Mouse (Mus musculus) urinary bladder, adult 2 months (tissue): ENCODE measurements at regions not wholly inside any gene's neighbourhood (a gene's known extent, or its start where the extent isn't known, plus 50 kb on each side); places are given as distances from the start of the nearest gene placed in this dataset.

Experiments used
- DNase-seq: peaks from one replicate; pipeline ENCODE4 v3.0.0; 2022; ENCODE audit warnings: low spot score

GRCm38 (mm10) chr3:149171766-149172165, 181.4 kb upstream of the Adgrl2 start:
- DNase-seq, result no peak

GRCm38 (mm10) chr3:149170191-149170590, 179.8 kb upstream of the Adgrl2 start:
- no peak for DNase-seq

GRCm38 (mm10) chr3:149169442-149169841, 179.1 kb upstream of the Adgrl2 start:
- no peak for DNase-seq

DNA sequence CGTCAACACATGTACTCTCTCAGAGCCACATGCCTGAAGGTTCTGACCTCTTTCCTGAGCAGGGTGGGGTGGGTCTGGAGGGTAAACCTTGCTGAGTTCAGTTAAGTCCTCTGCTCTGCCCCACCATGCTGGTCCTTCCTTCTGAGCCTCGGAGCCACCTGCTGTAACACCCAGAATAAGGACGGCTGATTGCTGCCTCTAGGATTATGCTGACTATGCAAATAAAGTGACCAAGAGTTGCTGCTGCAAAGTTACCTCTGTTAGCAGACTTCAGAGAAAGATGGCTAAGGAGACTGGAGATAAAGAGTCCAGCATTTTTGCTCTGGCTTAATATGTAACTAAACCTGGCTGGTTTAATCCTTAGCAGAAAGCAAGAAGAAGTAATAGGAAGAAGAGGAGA, 177.6 kb upstream of the Adgrl2 start:
- no peak for DNase-seq

DNA sequence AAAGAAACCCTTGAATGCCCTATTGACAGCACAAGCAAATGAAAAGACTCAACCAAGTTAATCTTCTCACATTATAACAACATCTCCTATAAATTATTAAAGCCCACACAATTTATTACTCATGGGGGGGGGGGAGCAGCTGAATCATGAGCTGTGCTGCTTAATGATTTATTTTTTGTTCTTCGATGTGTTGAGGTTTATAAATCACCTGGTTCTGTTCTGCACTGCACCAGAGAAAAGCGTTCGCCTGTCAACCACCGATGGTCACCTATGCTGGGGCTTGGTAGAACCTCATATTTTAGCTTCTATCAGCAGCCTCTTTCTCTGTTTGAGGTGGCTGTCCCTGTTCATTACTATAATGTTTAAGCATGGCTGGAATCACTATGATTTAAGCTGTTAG, 174.4 kb upstream of the Adgrl2 start:
- no peak for DNase-seq

- no peak for DNase-seq
Observed at GRCm38 (mm10) chr3:149163591-149163990, 173.2 kb upstream of the Adgrl2 start.

DNA sequence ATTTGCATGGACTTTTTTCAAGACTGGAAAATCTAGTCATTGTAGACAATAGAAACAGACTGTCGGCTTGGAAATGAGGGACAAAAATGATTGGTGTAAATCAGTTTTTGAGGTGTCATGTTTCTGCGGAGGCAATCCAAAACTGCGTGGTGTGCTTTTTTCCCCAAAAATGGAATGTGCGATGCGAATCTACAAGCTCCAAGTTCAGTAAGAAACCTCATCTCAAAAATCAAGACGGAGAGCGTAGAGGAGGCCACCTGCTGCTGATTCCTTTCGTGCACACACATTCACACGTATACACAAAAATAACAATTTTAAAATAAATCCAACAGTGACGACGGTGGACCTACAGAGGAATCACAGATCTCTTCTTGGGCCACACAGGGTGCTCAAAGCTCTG, 170.5 kb upstream of the Adgrl2 start:
- DNase-seq, result no peak

DNA sequence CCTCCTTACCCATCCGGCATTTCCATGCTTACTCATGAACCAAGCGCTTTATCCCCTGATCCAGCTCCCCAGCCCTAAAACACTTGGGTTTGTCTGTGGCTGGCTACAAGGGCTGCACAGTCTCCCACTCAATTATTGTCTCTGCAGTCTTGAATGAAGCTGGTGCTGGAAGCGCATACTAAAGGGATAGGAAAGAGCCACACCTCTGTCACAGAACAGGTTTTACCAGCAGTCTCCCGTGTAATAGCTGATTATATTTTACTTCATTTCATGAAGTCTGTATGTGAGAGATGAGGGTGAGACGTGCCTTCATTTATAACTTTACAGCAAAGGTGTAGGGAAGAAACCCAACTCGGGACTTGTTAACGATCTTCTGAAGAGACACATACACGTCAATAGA, 167.0 kb upstream of the Adgrl2 start:
- DNase-seq, result no peak

GRCm38 (mm10) chr3:149152312-149152711, 162.0 kb upstream of the Adgrl2 start:
- no peak for DNase-seq

DNA sequence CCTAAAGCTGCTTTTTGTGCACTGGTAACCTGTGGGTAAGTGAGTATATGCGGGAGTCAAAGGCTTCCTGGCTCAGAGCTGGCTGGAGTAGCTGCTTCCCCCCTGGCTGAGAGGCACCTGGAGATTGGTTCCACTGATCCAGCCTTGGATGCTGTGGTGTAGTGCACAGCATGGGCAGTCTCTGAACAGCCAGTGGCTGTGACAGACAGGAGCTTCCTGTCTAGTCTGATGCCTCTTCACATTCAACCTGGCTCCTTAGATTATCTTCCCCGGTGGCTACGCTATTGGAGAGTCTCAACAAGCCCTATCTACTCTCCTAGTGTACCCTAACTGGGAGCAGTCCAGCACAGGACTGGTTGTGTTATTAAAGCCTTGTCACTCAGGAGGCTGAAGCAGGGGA, 160.4 kb upstream of the Adgrl2 start:
- no peak for DNase-seq

- no peak for DNase-seq
Observed at GRCm38 (mm10) chr3:149148608-149149007, 158.3 kb upstream of the Adgrl2 start.

DNA sequence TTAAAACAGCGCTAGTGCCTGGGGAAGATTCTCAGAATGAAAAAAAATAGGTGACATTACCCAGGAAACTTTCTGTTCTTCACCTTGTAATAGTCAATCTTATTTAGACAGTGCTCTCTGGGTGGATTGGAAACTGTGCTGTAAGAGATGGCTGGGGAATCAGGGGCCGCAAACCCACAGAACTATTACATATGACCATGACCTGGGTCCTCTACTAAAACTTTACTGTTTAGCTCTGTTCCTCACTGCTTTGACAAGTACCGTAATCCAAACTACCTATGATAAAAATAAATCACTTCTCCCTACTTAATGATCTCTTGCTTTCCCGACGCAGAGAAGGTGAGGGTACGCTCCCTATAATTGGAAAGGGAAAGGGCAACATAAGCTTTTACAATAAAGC, 157.6 kb upstream of the Adgrl2 start:
- no peak for DNase-seq

DNA sequence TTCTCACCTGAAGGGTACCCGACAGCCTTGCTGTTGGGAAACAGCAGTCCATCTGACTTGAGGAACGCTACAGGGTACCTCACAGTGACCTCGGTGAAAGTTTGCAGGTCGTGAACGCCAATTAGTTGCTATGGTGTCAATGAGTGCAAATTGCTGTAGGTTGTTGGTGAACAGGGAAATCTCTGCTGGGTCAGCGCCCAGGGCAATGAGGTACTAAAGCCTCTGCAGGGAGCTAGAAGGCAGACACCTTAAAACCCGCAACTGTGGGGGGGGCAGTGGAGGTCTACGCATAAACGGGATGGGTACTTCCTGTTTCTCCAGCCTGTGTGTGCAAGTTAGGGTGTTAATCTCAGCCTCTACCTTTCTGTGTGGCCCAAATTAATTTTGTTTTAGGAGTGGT, 156.3 kb upstream of the Adgrl2 start:
- no peak for DNase-seq

DNA sequence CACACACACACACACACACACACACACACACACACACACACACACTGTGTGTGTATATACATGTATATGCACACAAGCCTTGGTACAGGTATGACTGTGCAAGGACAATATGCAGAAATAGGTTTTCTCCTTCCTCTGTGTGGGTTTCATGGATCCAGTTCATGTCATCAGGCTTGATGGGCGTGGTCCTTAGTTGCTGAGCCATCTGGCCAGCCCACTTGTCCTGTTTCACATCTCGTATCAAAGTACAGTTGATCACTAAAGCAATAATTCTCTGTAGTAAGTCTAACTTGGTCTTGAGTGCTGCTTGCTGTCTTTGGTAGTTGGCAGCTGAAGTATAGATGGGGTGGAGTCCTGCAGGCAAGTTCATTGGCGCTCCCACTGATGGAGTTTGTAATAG, 150.1 kb upstream of the Adgrl2 start:
- no peak for DNase-seq

- DNase-seq, result no peak
Observed at GRCm38 (mm10) chr3:149134028-149134938, 143.9 kb upstream of the Adgrl2 start.

- no peak for DNase-seq
Observed at GRCm38 (mm10) chr3:149118806-149119205, 128.5 kb upstream of the Adgrl2 start.

DNA sequence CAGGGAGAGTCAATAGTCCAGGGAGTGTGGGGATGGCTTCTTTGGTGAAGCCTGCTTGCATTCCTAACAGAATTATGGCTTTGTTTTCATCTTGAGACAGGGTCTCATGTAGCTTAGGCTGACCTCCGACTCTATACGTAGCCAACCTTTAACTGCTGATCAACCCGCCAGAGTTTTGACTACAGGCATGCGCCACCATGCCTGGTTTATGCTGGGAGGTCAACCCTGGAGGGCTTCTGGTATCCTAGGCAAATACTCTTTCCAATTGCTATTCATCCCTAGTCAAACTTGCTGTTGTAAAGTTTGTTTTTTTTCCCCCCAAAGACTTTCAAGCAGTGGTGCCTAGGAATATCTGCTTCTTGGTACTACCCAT, 127.3 kb upstream of the Adgrl2 start:
- DNase-seq, result no peak

DNA sequence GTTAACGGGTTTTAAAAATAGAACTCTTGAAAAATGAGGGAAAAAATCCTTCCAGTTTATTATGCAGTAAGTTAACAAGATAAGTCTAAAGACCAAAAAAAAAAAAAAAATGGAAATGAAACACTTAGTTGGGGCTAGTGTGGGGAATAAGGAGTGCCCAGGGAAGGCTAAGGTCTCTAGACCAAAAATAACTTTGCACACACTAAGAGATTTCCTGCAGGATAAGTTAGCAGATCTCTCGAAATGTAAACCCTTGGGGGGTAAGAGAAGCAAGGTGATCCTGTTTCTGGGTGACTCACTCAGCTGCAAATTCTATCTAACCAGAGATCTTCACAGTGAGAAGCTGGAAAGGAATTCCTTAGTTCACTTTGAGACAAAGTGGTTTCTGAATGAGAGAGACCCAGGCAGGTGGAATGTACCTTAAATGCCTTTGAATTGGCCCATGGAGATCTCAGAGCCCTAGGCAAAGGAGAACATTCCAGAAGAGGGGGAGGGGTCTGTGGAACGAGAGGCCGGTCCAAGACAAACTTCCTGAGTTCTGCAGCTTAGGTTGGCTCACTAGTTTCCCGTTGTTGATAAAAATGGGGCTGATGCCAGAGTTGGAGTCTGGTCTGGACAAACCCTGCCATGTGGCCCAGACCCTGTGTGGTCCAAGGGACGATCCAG, 126.8 kb upstream of the Adgrl2 start:
- no peak for DNase-seq

DNA sequence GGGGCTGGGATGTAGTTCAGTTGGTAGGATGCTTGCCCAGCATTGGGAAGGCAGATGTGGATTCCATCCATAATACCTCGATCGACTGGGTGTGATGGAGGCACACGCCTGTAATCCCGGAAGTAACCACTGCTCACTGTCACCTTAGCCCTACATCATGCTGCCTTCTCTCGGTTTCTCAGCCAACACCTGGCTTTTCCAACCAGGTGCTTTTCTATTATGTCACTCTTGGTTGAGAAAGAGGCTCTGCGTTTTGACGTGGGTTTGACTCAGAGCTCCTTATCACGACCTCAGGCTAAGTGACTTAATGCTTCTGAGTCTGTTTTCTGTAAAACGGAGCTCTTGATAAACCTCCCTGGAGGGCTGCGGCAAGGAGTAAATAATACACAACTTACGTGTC, 126.2 kb upstream of the Adgrl2 start:
- no peak for DNase-seq

GRCm38 (mm10) chr3:149115901-149116300, 125.5 kb upstream of the Adgrl2 start:
- DNase-seq, result no peak

DNA sequence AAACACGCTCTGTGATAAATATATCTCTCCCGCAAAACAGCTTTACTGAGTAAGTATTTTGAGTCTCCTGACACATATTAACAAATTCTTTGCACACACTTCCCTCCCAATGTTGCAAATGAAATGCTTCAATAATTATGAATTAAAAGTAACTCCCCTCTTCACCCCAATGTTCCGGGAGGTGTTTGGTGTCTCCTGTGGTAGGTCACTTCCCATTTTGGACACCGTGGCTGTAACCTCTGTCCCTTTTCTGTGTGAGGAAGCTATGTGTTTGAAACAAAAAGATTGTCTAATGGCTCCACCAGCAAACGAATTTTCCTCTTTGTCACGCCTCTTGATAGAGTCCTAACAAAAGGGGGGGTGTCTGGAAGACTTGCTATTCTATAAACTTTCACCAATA, 122.5 kb upstream of the Adgrl2 start:
- DNase-seq, result no peak

DNA sequence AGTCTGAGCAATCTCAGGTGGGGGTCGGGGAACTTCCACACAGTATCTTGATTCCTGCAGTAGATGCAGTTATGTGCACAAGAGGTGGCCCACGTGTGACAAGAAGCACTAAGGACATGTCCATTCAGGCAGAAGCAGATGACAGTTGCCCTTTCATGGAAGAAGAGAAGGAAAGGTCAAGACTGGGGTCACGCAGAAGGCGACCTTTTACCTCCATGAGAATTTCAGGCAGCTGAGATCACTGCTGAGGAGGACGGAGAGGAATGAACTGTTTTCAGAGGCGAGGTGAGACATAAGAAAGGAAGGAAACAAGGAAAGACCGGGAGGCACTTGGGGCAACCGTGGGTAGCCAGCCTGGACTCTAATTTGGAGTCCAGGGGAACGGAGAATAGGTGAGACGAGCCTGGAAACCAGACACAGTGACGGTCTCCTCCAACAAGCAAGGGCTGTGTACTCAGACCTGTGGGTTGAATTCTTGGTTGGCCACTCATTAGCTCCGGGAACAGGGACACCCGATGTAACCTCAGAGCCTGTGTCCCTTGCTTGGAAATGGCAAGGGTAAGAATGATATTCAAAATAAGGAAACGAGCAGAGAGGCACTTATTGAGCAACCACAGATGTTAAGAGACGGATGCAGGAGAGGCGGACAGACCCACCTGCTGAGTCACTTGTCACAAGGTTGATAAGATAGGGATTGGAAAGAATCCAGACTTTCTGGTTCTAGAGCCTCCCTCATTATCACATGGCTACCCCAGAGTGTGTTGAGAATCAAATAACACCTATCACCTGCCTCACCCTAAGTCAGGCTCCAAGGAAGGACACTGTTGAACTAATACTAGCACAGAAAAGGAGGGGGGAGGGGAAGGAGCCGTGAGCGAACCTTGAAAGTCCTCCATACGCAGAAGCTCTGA, 121.4 kb upstream of the Adgrl2 start:
- DNase-seq, result peak; percentile 34
